Mouse (Mus musculus) 3T3-L1 (cell line): ENCODE measurements at regions not wholly inside any gene's neighbourhood (a gene's known extent, or its start where the extent isn't known, plus 50 kb on each side); places are given as distances from the start of the nearest gene placed in this dataset.

Experiments used
- DNase-seq: peaks from one replicate; pipeline ENCODE4 v3.0.0-alpha.2; 2015; ENCODE audit warnings: low read depth, low spot score

GRCm38 (mm10) chr11:22692281-22692857, 168.4 kb downstream of the B3gnt2 start:
- DNase-seq: no peak

GRCm38 (mm10) chr11:22692941-22693341, 167.8 kb downstream of the B3gnt2 start:
- DNase-seq: peak; percentile 82

GRCm38 (mm10) chr11:22693376-22693775, 167.4 kb downstream of the B3gnt2 start:
- DNase-seq: peak; percentile 66

GRCm38 (mm10) chr11:22693984-22694383, 166.8 kb downstream of the B3gnt2 start:
- DNase-seq: no peak

- DNase-seq: no peak
Measured at GRCm38 (mm10) chr11:22694829-22695228, 165.9 kb downstream of the B3gnt2 start.

GRCm38 (mm10) chr11:22695237-22695636, 165.5 kb downstream of the B3gnt2 start:
- no peak for DNase-seq

GRCm38 (mm10) chr11:22698057-22698941, 162.5 kb downstream of the B3gnt2 start:
- no peak for DNase-seq

GRCm38 (mm10) chr11:22706082-22706481, 154.7 kb downstream of the B3gnt2 start:
- no peak for DNase-seq
